Mouse (Mus musculus) lung, adult 2 months (tissue): ENCODE results near the gene C530025M09Rik.

Experiments
- CTCF ChIP-seq: fragments of 200-500 bp; IDR thresholded peaks from 2 replicates; pipeline ENCODE4 v1.5.1; 2011; ENCODE audit warnings: mild to moderate bottlenecking, low read length, control low read depth; ENCODE audit not compliant: insufficient read depth
- POLR2A ChIP-seq: fragments of 200-500 bp; IDR thresholded peaks from 2 replicates; pipeline ENCODE4 v1.6.1; 2011; ENCODE audit warnings: low read depth, mild to moderate bottlenecking, control low read depth, low read length, borderline replicate concordance; ENCODE audit errors: extremely low read depth

- TF ChIP-seq POLR2A = no peak
- no peak for TF ChIP-seq CTCF
These were observed 35.0 kb upstream of the C530025M09Rik start for GRCm38 (mm10) chr2:149865914-149866435.
